Mouse (Mus musculus) lung, embryonic 14.5 days (tissue): ENCODE results near the gene Rabif. TPM values are rescaled to one million over a fixed set of nuclear protein-coding genes. Genes with fewer than 3 reads are reported as not detected.
"Not testable (repeated sequence)": the region's sequence is repeated elsewhere in the genome, so short reads cannot be mapped to it uniquely, and the experiment has no call there.

ENCODE experiments used
- ATAC-seq: fragments of 200-750 bp; cut with Nextera tagmentation; 2 replicates; pipeline ENCODE4 v1.8.0; 2017; ENCODE audit warnings: mild to moderate bottlenecking, moderate TSS enrichment, moderate library complexity; ENCODE audit not compliant: insufficient read depth
- DNase-seq: peaks from one replicate; pipeline ENCODE4 v3.0.0-alpha.2; 2015
- H3K27ac ChIP-seq: fragments of 300-500 bp; sonication (generic); 2 replicates; pipeline ENCODE4 v1.5.1; 2014; ENCODE audit warnings: low read depth, mild to moderate bottlenecking, moderate library complexity
- H3K27me3 ChIP-seq: fragments of 300-500 bp; sonication (generic); 2 replicates; pipeline ENCODE4 v1.6.1; 2014; ENCODE audit warnings: low read length, control low read depth; ENCODE audit not compliant: insufficient read depth
- H3K36me3 ChIP-seq: fragments of 300-500 bp; sonication (generic); 2 replicates; pipeline ENCODE4 v1.6.1; 2014; ENCODE audit warnings: control low read depth; ENCODE audit not compliant: insufficient read depth
- H3K4me1 ChIP-seq: fragments of 300-500 bp; sonication (generic); 2 replicates; pipeline ENCODE4 v1.6.1; 2014; ENCODE audit warnings: antibody characterized with exemption, control low read depth; ENCODE audit not compliant: insufficient read depth
- H3K4me2 ChIP-seq: fragments of 300-500 bp; sonication (generic); 2 replicates; pipeline ENCODE4 v1.6.1; 2014; ENCODE audit warnings: mild to moderate bottlenecking
- H3K4me3 ChIP-seq: fragments of 300-500 bp; sonication (generic); 2 replicates; pipeline ENCODE4 v1.5.1; 2014; ENCODE audit warnings: low read depth, low read length
- H3K9ac ChIP-seq: fragments of 300-500 bp; sonication (generic); 2 replicates; pipeline ENCODE4 v1.6.1; 2014
- H3K9me3 ChIP-seq: fragments of 300-500 bp; sonication (generic); 2 replicates; pipeline ENCODE4 v1.6.1; 2016; ENCODE audit warnings: low read depth, low read length, control low read depth
- CTCF ChIP-seq: IDR thresholded peaks from 2 replicates; pipeline ENCODE4 v1.5.1; 2016; ENCODE audit warnings: antibody characterized with exemption, low read depth
- WGBS: fragments of 180-500 bp; shearing (Covaris S2); extraction: QIAGEN DNeasy Blood & Tissue Kit; methylation state at CpG from one replicate; pipeline ENCODE4 v1.1.7; 2014; 5-methylcytosine and 5-hydroxymethylcytosine counted together
- polyA plus RNA-seq: library from polyadenylated mRNA; unstranded; fragments of >200 nt; fragmentation: Nextera tagmentation; extraction: Ambion mirVana; gene quantifications from 2 replicates; pipeline ENCODE4 v1.2.1, GENCODE M21; 2014

The Rabif gene
- polyA plus RNA-seq, 1 experiment from 2014 or later, result 39.6 TPM

DNA sequence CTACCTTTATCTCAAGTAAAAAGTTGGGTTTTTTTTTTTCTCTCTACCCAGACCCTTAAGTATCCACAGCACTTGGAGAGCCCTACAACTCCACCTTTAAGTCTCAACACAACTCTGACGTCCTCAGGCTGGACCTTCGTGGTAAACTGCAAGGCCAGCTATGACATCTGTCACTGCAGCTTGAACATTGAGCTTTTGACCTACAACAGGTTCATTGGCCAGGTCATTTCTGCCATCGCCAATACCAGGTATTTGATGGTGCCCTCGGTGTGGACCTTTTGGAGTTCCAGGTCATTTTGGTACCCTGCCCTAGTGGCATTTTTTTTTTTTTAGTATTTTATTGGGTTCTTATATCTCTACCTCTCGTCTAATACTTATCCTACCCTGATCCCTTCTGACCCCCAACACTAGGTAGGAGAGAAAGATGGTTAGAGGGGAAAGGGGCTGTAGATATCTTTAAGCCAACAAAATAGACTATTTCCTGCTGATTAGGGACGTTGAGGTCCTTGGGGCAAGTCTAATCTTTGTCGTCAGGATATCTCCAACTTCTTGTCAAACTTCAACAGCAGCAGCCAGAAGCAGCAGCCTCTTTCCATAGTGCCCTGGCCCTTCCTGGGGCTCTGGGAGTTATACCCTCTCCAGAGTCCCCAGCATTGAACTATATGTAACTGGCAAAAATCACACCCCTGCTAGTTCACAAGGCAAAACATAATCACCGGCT, 25.7 kb downstream of the Rabif start:
- 67% methylated on average over 8 of the region's 8 CpGs for WGBS
- H3K9me3 ChIP-seq, result no peaks in the 10 kb centered on the region
- H3K4me1 ChIP-seq, result peaks cover 8% of the 10 kb centered on the region
- H3K4me3 ChIP-seq, result no peak overlapping the region
- TF ChIP-seq CTCF, result no peak
- no peak for ATAC-seq
- no peak overlapping the region for H3K9ac ChIP-seq
- no peak overlapping the region for H3K27ac ChIP-seq
- H3K36me3 ChIP-seq, result no peaks in the 10 kb centered on the region
- DNase-seq, result no peak
- H3K27me3 ChIP-seq, result no peaks in the 10 kb centered on the region
- no peak overlapping the region for H3K4me2 ChIP-seq

DNA sequence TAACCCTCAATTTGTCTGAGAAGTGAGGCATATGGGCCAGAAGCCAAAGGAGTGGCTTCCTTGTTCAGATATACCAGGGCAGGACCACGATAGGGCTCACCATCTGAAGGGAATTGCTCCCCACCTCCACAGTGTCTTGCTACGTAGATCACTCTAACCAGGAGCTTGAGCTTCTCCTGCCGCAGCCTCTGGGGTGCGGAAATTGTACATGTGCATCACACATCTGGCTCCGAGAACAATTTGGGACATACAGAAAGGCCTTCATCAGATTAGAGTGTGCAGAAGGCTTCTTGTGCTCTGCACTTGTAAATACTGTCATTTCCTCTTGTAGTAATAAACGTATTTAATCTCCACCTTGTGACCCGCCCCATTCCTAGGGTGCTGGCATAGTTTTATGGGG, 26.7 kb downstream of the Rabif start:
- Histone ChIP-seq H3K4me3 (no peak overlapping the region), H3K4me1 (peaks cover 5% of the 10 kb centered on the region), H3K9me3 (no peaks in the 10 kb centered on the region), H3K27ac (no peak overlapping the region), H3K36me3 (no peaks in the 10 kb centered on the region), H3K4me2 (no peak overlapping the region), H3K9ac (no peak overlapping the region), H3K27me3 (no peaks in the 10 kb centered on the region)
- DNase-seq (no peak), ATAC-seq (no peak)
- 73% methylated on average over 7 of the region's 7 CpGs for WGBS
- TF ChIP-seq CTCF, result no peak

- ATAC-seq (no peak), DNase-seq (no peak)
- no peaks in the 10 kb centered on the region for H3K27me3 ChIP-seq
- no peak overlapping the region for H3K4me2 ChIP-seq
- H3K4me1 ChIP-seq, result no peaks in the 10 kb centered on the region
- 42% methylated on average over 2 of the region's 2 CpGs for WGBS
- no peaks in the 10 kb centered on the region for H3K36me3 ChIP-seq
- H3K9ac ChIP-seq, result no peak overlapping the region
- H3K9me3 ChIP-seq, result no peaks in the 10 kb centered on the region
- no peak overlapping the region for H3K4me3 ChIP-seq
- no peak for TF ChIP-seq CTCF
- H3K27ac ChIP-seq, result no peak overlapping the region
Measured at GRCm38 (mm10) chr1:134522325-134522724, 27.9 kb downstream of the Rabif start.

GRCm38 (mm10) chr1:134524424-134524823, 30.0 kb downstream of the Rabif start:
- ATAC-seq (no peak), DNase-seq (peak; percentile 47)
- H3K9ac ChIP-seq, result no peak overlapping the region
- WGBS, result 60% methylated on average over 5 of the region's 5 CpGs
- no peaks in the 10 kb centered on the region for H3K4me1 ChIP-seq
- H3K27ac ChIP-seq, result no peak overlapping the region
- no peaks in the 10 kb centered on the region for H3K9me3 ChIP-seq
- no peaks in the 10 kb centered on the region for H3K36me3 ChIP-seq
- H3K4me3 ChIP-seq, result no peak overlapping the region
- H3K4me2 ChIP-seq, result no peak overlapping the region
- peak; percentile 39; the same call in 1 of the 2 replicates for TF ChIP-seq CTCF
- H3K27me3 ChIP-seq, result no peaks in the 10 kb centered on the region

DNA sequence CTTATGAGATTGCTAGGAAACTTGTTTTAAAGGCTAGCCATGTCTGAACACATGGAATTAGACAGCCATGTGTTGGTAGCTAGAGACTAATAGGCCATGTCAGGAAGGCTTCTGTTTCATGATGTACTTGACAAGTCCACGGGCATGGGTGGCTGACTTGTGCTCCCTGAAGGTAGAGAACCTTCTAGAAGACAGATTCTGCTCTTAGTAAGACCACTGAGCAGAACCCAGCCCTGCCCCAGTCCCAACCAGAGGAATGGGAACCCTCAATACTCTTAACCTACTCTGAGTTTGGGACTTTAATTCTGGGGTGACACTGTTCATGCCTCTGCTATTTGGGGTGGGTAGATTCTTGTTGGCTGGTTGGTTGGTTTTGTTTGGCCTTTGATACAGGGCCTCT, 30.6 kb downstream of the Rabif start:
- 89% methylated on average over 1 of the region's 1 CpGs for WGBS

GRCm38 (mm10) chr1:134526752-134527151, 32.3 kb downstream of the Rabif start:
- Histone ChIP-seq H3K9ac (no peak overlapping the region), H3K9me3 (no peaks in the 10 kb centered on the region), H3K4me2 (no peak overlapping the region), H3K27ac (no peak overlapping the region), H3K4me3 (no peak overlapping the region), H3K27me3 (no peaks in the 10 kb centered on the region), H3K4me1 (no peaks in the 10 kb centered on the region), H3K36me3 (no peaks in the 10 kb centered on the region)
- no peak for DNase-seq
- 49% methylated on average over 6 of the region's 6 CpGs for WGBS
- ATAC-seq, result no peak
- TF ChIP-seq CTCF, result no peak

More for the DNA sequence above, 30.6 kb downstream of the Rabif start:
- Histone ChIP-seq H3K27ac (no peak overlapping the region), H3K9me3 (no peaks in the 10 kb centered on the region), H3K4me2 (no peak overlapping the region), H3K4me1 (no peaks in the 10 kb centered on the region), H3K27me3 (no peaks in the 10 kb centered on the region), H3K4me3 (no peak overlapping the region), H3K9ac (no peak overlapping the region), H3K36me3 (no peaks in the 10 kb centered on the region)
- no peak for ATAC-seq
- no peak for TF ChIP-seq CTCF
- no peak for DNase-seq

DNA sequence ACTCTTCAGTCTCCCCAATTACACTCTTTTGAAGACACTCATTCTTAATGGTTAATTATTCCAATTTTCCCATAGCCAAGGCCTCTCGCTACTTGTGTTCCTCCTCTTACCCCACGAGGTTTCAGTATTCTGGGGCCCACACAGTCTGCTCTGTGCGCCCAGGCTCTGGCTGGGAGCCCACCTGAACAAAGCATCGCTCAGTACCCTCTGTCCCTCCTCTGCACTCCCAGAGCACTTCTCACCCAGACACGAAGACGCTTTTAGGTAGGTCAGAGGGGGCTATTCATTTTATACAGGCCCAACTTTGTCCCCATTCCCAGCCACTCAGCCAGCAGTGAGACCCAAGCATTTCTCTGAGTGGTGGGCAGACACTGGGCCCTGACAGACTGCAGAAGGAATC, 36.2 kb downstream of the Rabif start:
- Histone ChIP-seq H3K36me3 (no peaks in the 10 kb centered on the region), H3K9ac (no peak overlapping the region), H3K9me3 (no peaks in the 10 kb centered on the region), H3K27me3 (no peaks in the 10 kb centered on the region), H3K27ac (no peak overlapping the region), H3K4me3 (no peak overlapping the region), H3K4me1 (no peaks in the 10 kb centered on the region), H3K4me2 (no peak overlapping the region)
- DNase-seq (no peak), ATAC-seq (no peak)
- TF ChIP-seq CTCF, result no peak
- WGBS, result 77% methylated on average over 6 of the region's 6 CpGs

- not testable (repeated sequence) for DNase-seq, H3K4me2 ChIP-seq, H3K9ac ChIP-seq, H3K27me3 ChIP-seq, H3K36me3 ChIP-seq, H3K27ac ChIP-seq, H3K4me3 ChIP-seq, H3K9me3 ChIP-seq, H3K4me1 ChIP-seq, ATAC-seq
- WGBS, result 93% methylated on average over 10 of the region's 10 CpGs
Measured at GRCm38 (mm10) chr1:134533710-134534109, 39.3 kb downstream of the Rabif start.
